Mouse (Mus musculus): Measurements from ENCODE around the gene Olfr284. TPM values are rescaled to one million over a fixed set of nuclear protein-coding genes. Genes with fewer than 3 reads are reported as not detected.

Olfr284 gene
- polyA plus RNA-seq (2012; fragmentation: generic; extraction: Trizol) = not detected

GRCm38 (mm10) chr15:98340887-98341286, at the start of gene Olfr284:
TSS of gene Olfr284 (minus strand) at chr15:98340987.

DNA sequence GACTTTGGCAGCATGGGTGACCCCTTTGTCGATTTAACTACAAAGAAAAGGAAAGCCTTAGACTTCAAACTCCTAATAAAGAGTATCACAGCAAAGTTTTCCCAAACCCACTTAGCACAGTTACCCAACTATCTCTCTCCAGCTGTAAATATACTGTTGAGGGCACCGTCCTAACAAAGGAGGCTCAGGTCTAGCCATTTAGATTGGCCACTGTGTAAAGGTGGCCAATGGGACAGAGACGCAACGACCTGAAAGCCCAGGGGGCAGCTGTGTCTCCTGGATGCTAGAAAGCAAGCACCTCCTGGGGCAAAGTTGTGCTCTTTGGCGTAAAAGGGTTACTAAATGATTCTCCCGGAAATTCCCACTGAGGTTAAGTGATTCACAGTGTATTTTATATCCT, 40.1 kb upstream of the Olfr284 start, which contains the start of gene Olfr283:
Gene Olfr283, minus strand, starts transcription at position 101 of the 400 bp plus-strand sequence.

GRCm38 (mm10) chr15:98317177-98317724, 23.5 kb downstream of the Olfr284 start, which contains the start of gene Olfr285:
TSS of gene Olfr285 (minus strand) at chr15:98317353.

DNA sequence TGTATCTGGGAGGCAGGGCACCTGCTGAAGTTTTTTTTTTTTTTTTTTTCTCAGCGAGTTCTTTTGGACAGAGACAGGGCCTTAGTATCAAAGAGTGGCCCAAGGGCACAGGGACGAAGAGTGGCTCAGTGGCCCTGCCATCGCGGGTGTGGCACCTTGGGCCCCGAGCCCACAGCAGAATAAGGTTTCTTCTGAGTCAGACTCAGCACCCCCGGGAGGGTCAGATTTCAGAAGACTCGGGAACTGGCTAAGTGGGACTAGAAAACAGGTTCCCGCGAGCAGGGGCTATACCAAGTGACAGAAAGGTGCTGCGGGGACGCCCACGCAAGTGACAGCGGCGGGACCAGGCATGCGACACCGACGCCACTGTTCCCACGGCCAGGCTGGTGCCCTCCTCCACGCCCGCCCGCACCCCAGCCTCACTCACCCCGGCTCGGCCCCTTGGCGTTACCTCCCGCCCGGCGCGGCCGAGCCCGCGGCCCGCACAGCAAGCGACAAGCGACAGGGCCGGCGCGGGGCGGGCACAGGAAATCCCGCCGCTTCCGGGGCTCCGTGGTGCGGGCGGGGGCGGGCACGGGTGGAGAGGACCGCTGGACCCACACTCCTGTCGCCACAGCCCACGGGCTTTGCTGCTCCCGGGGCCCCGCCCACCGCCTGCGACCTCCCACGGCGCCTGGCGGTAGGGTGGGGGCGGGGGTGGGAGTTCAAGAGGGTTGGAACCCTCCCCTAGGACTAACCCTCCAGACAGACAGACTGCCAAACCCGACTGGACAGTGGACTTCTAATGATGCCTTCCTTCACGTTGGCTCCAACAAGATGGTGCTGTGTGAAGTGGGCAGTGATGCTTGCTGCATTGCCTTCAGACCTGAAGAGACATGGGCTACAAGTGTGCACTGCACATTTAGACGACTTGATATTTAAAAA, 44.9 kb downstream of the Olfr284 start, which contains the start of gene Zfp641:
Gene Zfp641, minus strand, starts transcription at position 534 of the 924 bp plus-strand sequence.

Other genes starting within 250 kb of the Olfr284 start
- 100 to 1,000 TPM in 1 of 2 experiments, 10 to 100 TPM in 1; 31.0 to 113 TPM for gene Pfkm, start 248.4 kb downstream of the Olfr284 start, polyA plus RNA-seq (2012; fragmentation: generic; extraction: Trizol)
- 10 to 100 TPM in 1 of 2 experiments, 1 to 10 TPM in 1; 3.6 to 11.2 TPM for gene Senp1, start 247.2 kb downstream of the Olfr284 start, polyA plus RNA-seq (2012; fragmentation: generic; extraction: Trizol)
- gene Asb8, start 175.4 kb downstream of the Olfr284 start, polyA plus RNA-seq (2012; fragmentation: generic; extraction: Trizol) = 10 to 100 TPM; 18.4 to 40.3 TPM
- gene Ccdc184, start 173.8 kb downstream of the Olfr284 start, polyA plus RNA-seq (2012; fragmentation: generic; extraction: Trizol) = 1 to 10 TPM; 2.8 to 6.3 TPM
- gene Olfr288, start 145.4 kb downstream of the Olfr284 start, polyA plus RNA-seq (2012; fragmentation: generic; extraction: Trizol) = not detected
- not detected for gene Gm44579, start 120.0 kb downstream of the Olfr284 start, polyA plus RNA-seq (2012; fragmentation: generic; extraction: Trizol)
- under 1 TPM in 1 of 2 experiments, not detected in 1; 0.70 TPM for gene Olfr287, start 119.9 kb downstream of the Olfr284 start, polyA plus RNA-seq (2012; fragmentation: generic; extraction: Trizol)
- not detected for gene Olfr286, start 106.5 kb downstream of the Olfr284 start, polyA plus RNA-seq (2012; fragmentation: generic; extraction: Trizol)
- gene H1fnt, start 83.7 kb downstream of the Olfr284 start, polyA plus RNA-seq (2012; fragmentation: generic; extraction: Trizol) = not detected
- gene Zfp641, start 44.8 kb downstream of the Olfr284 start, polyA plus RNA-seq (2012; fragmentation: generic; extraction: Trizol) = under 1 TPM in 1 of 2 experiments, not detected in 1; 0.02 TPM
- gene Olfr285, start 23.6 kb downstream of the Olfr284 start, polyA plus RNA-seq (2012; fragmentation: generic; extraction: Trizol) = not detected
- not detected for gene Olfr283, start 40.0 kb upstream of the Olfr284 start, polyA plus RNA-seq (2012; fragmentation: generic; extraction: Trizol)
- gene Olfr282, start 90.2 kb upstream of the Olfr284 start, polyA plus RNA-seq (2012; fragmentation: generic; extraction: Trizol) = not detected
- not detected for gene Olfr281, start 111.6 kb upstream of the Olfr284 start, polyA plus RNA-seq (2012; fragmentation: generic; extraction: Trizol)
- gene OR5BS1P, start 128.9 kb upstream of the Olfr284 start, polyA plus RNA-seq (2012; fragmentation: generic; extraction: Trizol) = not detected
- gene Lalba, start 141.7 kb upstream of the Olfr284 start, polyA plus RNA-seq (2012; fragmentation: generic; extraction: Trizol) = not detected
- not detected for gene Olfr279, start 151.4 kb upstream of the Olfr284 start, polyA plus RNA-seq (2012; fragmentation: generic; extraction: Trizol)
- gene Kansl2, start 193.3 kb upstream of the Olfr284 start, polyA plus RNA-seq (2012; fragmentation: generic; extraction: Trizol) = 10 to 100 TPM; 32.2 to 58.9 TPM
- gene Ccnt1, start 229.9 kb upstream of the Olfr284 start, polyA plus RNA-seq (2012; fragmentation: generic; extraction: Trizol) = 10 to 100 TPM in 1 of 2 experiments, 1 to 10 TPM in 1; 2.5 to 12.9 TPM
- under 1 TPM in 1 of 2 experiments, not detected in 1; 0.20 TPM for gene 4930415O20Rik, start 230.0 kb upstream of the Olfr284 start, polyA plus RNA-seq (2012; fragmentation: generic; extraction: Trizol)